Mouse (Mus musculus): Measurements from ENCODE around the gene Ppp1r14b. TPM values are rescaled to one million over a fixed set of nuclear protein-coding genes. Genes with fewer than 3 reads are reported as not detected.

The Ppp1r14b gene
- polyA plus RNA-seq, 1 experiment: 766 TPM

DNA sequence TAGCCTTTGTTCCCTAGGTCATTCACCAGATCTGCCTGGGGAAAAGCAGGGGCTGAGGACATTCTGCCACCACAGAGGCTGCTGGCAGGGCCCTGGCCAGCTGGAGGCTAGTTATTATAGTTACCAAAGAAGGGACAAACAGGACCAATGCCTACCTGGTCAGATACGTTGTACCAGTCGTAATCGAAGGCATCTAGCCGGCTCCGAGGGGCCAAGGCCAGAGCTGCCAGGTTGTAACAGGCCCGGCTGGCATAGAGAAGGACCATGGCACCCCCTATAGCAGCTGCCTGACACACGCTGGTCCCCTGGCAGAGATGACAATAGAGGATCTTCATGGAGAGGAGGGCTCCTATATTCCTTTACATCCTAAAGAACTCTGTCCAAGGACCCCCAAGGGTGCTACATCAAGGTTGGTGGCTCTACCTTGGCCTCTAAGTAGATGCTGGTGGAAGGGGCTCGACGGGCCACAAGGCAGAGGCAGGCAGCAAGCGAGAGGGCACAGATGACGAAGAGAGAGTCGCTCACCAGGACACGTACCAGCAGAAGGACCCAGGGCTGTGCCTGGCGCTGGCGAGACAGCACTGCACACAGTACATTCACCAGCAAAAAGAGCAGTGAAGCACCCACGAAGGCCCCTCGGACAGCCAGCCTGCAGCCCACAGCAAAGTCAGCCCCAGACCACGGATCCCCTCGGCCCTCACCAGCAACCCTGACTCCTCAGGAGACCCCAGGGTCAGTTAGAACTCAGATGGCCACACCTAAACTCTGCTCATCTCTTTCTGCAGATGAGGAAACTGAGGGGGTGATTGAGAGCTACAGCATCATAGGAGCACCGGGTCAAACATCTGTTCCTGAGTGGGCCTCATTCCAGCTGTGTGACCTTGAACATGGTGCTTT, 35.4 kb upstream of the Ppp1r14b start:
- no peak for TF ChIP-seq GATA1 (IDR thresholded peaks at IDR 0.05; ENCODE audit: low read length)

DNA sequence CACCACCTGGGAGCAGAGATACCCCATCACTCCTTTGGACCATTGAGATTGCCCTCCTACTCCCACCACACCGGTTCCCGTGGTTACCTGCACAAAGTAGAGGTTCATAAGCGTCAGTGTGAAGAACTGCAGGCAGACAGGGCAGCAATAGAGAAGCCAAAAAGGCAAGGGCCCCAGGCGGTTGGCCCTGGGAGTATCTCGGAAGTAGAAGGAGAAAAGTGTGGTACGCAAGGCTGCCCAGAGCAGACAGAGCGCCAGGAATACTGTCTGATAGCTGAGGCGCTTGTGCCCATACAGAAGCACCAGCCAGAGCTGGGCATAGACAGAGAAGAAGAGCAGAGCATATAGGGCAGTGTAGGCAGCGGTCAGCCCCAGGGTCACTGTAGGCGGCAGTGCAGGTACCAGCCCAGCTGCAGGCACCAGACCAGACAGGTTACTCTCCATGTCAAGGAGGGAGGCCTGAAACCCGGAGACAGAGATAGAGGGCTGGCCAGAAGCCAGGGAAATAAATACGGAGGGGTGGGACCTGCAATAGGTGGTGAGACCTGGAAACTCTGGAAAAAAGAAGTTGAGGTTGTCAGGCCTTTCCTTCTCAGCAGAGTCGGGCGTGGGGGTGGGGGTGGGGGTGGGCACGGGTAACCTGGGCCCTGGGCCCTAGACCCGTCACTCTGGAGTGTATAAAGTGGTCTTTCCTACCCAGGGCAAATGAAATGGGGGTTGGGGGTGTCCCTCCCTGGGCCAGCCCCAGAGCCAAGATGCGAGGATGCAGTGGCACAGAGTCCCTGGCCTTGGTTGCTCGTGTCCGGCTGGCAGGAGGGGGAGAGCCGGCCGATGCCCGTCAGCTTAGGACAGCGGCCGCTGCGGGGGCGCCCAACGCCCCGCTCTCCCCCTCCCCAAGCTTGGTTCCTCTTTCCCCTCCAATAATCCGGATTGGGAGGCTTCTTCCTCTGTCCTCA, 34.1 kb upstream of the Ppp1r14b start:
- TF ChIP-seq GATA1 (IDR thresholded peaks at IDR 0.05; ENCODE audit: low read length): no peak

DNA sequence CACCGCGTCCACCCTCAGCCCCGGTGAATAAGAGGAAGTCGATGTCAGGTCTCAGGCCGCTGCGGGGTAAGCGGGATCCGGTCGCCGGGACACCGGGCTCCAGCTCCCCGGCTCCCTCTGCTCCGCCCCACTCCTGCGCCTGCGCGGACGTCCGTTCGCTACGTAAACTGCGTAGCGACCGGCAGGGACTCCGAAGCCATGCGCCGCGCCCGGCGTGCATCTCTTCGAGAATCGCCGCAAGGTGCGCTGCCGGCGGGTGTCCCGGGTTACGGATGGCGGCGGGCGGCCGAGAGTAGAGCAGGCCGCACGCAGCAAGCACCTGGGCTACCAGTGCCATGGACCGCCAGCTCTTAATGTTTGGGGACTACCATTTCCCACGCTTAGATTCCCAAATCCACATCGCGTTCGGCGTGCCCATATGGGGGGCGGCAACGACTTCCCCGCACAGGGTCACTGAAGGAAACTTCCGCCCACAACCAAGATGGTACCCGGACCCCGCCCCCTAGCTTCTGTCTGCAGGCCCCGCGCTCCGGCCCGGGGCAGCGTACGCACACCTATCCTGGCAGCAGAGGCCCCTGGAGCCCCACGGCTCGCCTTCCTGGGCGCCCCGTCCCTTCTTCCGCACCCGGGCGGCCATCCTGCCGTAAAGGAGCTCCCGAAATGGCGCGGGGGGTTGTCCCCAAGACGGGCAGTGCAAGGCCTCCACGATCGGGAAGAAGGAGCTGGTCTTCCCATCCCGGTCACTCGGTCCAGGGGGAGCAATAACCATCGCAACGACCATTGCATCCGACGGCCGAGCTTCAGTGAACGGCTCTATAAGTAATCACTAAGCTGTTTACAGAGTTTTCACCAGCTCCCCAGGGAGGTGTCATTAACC, 33.2 kb upstream of the Ppp1r14b start, which contains the start of gene Bad:
Gene Bad (plus strand): TSS at position 490 of the 877 bp plus-strand sequence.
- no peak for TF ChIP-seq GATA1 (IDR thresholded peaks at IDR 0.05; ENCODE audit: low read length)

DNA sequence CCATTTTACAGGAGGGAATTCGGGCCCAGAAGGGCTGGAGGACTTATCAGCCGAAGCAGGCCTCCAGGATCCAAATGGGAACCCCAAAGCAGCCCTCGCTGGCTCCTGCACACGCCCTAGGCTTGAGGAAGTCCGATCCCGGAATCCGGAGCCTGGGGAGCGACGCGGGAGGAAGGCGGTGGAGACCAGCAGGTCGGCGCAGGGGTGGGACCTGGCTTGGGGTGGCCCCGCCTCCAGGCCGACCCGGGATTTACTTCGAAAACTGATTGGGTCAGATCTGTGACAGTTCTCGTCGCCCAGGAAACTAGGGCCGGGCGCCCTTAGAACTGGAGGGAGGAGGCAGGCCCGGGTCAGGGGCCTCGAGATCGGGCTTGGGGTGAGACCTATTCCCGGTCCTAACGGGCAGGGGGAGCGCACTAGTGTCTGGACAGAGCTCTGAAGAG, 32.5 kb upstream of the Ppp1r14b start, which contains the start of gene Gpr137:
Gene Gpr137 (minus strand): TSS at position 232 of the 443 bp plus-strand sequence.
- no peak for TF ChIP-seq GATA1 (IDR thresholded peaks at IDR 0.05; ENCODE audit: low read length)

DNA sequence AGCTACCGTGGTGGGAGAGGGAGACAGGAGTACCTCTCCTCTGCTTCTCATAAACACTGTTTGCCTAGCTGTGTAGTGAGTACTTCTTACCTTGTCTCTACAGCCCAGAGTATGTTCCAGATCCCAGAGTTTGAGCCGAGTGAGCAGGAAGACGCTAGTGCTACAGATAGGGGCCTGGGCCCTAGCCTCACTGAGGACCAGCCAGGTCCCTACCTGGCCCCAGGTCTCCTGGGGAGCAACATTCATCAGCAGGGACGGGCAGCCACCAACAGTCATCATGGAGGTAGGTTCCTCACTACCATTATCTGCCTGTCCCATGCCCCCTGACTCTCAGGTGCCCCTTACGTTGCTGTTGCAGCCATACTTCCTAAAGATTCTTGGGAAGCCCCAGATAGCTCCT, 32.0 kb upstream of the Ppp1r14b start:
- no peak for TF ChIP-seq GATA1 (IDR thresholded peaks at IDR 0.05; ENCODE audit: low read length)

DNA sequence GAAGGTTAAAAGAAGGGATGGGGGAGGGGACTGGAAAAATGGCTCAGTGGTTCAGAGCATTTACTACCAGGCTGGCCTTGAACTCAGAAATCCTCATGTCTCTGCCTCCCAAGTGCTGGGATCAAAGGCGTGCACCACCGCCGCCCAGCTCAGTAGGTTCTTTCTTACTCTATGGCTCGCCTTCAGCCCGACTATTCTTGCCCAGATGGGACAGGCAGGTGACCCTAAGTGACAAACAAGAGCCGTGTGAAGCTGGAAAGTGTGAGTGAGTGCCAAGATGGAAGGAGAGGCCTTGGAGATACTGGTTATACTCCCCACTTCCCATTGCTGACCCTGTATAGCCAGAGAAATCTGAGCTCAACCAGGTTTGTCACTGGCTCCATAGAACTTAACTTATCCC, 31.1 kb upstream of the Ppp1r14b start:
- TF ChIP-seq GATA1 (IDR thresholded peaks at IDR 0.05; ENCODE audit: low read length): no peak

DNA sequence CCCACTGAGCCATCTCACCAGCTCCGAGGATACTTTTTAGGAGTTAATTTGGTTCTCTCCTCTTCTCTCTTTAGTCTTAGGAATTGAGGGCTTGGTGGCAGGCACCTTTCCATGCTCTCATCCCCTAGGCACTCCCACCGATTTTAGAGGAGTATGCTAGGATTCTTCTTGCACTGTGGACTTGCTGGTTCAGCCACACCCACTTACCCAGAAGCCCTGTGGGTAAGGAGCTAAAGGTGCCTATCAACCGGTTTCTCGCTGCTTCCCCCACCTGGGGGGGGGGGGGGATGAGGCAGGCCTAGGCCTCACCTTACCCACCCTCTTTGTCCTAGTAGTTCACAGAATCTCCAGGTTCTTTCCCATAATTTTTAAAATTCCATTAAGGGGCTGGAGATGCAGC, 27.0 kb upstream of the Ppp1r14b start:
- no peak for TF ChIP-seq GATA1 (IDR thresholded peaks at IDR 0.05; ENCODE audit: low read length)

DNA sequence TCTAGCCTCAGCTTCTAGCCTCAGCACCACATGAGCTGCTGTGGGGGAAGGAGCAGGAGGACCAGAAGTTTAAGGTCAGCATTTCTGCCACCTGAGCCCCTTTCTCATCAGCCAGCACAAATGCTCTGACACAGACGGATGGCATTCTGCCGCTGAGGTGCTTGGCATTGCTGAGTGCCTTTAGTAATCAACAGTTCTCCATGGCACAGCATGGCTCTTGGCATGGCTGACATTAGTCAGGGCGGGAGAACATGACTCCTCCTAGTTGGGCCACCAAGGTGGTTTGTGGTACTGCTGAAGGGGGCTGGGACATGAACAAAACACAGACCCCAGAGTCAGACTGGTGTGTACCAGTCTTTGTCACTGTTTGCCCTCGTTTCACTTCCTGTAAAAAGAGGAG, 26.6 kb upstream of the Ppp1r14b start:
- no peak for TF ChIP-seq GATA1 (IDR thresholded peaks at IDR 0.05; ENCODE audit: low read length)

DNA sequence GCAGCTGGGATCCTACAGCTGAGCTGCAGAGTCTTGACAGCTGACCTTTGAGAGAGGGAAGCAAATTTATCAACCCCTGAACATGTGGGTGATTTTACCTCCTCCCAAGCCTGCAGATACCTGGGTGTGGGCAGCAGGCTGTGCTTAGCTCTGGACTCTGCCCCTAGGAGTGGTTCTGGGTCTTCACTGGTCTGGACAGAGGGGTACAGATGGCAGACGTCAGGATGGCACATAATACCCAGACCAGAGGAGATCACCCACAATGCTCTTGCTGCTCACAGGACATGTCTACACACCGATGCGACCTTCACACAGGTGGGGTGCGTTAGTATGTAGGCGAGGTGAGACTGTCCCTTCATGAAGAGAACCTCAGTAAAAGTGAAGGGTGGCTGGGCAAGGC, 25.2 kb upstream of the Ppp1r14b start:
- no peak for TF ChIP-seq GATA1 (IDR thresholded peaks at IDR 0.05; ENCODE audit: low read length)

DNA sequence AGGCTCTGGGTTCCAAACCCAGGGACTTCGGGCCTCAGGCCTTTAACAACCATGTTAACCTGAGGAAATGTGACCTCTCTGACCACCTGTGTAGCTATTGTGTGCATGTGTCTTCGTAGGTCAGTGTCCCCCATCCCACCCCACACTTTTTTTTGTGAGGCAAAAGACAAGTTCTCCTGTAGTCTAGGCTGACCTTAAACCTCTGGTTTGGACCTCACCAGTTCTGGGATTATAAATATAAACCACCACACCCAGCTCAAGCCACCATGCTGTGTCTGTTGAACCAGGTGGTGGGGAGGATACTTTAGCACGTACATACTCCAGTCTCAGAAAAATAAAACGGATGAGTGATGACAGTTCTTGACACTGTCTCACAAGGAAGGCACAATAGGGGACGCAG, 24.8 kb upstream of the Ppp1r14b start:
- no peak for TF ChIP-seq GATA1 (IDR thresholded peaks at IDR 0.05; ENCODE audit: low read length)

DNA sequence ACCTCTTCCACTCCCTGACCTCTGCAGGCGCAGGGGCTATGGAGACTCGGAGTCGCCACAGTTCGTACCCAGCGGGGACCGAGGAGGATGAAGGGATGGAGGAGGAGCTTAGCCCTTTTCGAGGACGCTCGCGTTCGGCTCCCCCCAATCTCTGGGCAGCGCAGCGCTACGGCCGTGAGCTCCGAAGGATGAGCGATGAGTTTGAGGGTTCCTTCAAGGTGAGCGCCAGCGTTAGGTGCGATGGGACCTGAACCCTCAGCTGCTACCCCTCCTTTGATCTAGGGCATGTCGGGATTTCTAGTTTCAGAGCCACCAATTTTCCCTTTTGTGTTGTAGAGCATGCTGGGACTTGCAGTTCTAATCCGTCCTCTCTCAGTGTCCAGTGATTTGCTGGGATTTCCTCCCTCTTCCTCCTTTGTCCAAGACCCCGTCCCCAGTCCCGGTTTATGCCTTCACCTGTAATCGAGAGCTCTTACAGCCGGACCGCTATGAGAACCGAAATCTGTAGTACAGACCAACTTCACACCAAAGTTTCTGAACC, 24.1 kb upstream of the Ppp1r14b start:
- no peak for TF ChIP-seq GATA1 (IDR thresholded peaks at IDR 0.05; ENCODE audit: low read length)

DNA sequence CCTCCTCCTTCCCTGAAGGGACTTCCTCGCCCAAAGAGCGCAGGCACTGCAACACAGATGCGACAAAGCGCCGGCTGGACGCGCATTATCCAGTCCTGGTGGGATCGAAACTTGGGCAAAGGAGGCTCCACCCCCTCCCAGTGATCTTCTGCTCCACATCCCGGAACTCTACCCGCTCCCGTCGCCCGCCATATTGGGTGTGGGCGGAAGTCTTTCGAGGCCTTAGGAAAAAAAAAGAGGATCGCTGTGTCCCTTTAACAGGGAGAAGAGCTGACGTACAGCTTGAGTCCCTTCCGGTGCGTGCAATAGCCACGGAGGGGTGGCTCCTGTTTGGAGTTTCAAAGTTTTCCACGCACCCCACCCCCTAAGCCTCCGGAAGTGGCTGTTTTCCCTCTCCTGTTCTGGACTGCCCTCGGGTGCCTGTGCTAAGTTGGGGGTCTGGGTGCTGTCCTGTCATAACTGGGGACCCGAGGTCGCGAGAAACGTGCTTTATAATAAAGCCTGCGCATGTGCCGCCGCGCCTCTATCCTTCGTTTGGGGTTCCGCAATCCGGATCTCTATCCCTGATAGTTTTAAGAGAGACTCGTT, 23.3 kb upstream of the Ppp1r14b start:
- TF ChIP-seq GATA1 (IDR thresholded peaks at IDR 0.05; ENCODE audit: low read length): no peak

DNA sequence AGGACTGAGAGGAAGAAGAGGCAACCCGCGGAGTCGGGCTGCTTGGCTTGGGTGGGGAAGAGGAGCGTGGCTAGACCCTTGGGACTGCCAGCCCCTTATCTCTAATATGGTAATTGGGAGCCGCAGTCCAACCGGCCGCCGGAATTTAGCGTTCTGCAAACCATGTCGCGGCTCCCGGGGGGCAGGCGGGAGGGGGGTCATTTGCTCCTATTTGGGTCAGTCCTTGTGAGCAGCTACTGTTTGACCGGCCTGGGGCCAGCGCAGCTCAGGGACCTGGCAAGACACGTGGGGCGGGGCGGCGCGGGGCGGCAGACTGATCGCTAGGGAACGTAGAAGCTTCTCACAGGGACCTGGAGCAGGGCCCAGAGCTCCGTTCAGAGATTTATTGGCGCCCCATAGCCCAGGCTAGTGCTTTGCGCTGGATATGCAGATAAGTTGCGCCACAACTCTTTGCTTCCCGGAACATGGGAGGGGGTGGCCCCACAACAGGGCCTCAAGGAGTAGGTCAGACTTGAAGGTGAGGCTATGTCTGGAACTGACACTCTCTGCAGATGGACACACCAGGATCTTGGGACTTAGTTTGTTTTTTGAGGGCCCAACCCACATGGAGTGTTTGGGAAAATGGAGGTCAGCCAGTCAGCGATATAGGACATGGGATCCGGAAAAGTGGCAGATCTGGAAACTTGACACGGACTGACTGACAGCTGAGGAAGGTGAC, 22.6 kb upstream of the Ppp1r14b start:
- no peak for TF ChIP-seq GATA1 (IDR thresholded peaks at IDR 0.05; ENCODE audit: low read length)

DNA sequence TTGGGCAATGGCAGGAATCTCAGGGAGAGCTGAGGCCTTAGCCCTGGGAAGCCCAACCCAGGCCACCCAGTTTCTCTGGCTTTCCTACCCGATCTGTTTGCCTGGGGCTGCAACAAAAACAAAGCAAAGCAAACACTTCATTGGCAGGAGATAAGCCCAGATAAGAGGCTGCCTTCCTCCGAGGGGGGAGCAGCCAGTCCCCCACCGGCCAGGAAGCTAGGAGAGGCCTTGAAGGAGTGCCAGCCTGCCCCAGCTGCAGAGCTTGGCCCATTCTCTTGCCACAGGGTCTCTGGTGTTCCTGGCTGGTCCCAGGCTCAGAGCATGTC, 22.1 kb upstream of the Ppp1r14b start:
- no peak for TF ChIP-seq GATA1 (IDR thresholded peaks at IDR 0.05; ENCODE audit: low read length)

Data from G1E-ER4 (cell line).